Mouse (Mus musculus): ENCODE measurements around the gene Olfr591.

DNA sequence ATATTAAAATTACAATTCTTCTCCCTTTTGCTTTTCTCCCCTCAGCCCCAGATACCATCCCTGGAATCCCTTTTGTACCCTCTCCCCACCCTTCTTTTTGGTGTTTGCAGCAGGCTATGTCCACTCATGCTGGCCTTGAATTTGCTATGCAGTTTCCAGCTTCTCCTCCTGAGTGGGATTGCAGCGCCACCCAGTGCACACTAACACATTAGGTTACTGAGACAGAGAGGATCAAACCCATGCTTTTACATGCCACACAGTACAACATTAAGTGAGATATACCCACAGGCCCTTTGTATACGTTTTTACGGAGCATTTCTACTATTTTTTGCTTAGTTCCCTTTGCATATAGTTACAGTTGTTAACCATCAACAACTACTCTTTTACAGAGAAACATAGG, 58.7 kb downstream of the Olfr591 start:
- TF ChIP-seq POLR2A (IDR thresholded peaks at IDR 0.05; ENCODE audit: borderline replicate concordance, low read depth, low read length), result no peak
- no peak for TF ChIP-seq CTCF (IDR thresholded peaks at IDR 0.05; ENCODE audit: low read depth, low read length)
